Mouse (Mus musculus) cerebellum, adult 11 months (tissue): ENCODE measurements at regions not wholly inside any gene's neighbourhood (a gene's known extent, or its start where the extent isn't known, plus 50 kb on each side); places are given as distances from the start of the nearest gene placed in this dataset.

ENCODE experiments used
- DNase-seq: peaks from one replicate; pipeline ENCODE4 v3.0.0; 2022

GRCm38 (mm10) chr1:193610471-193610870 is 240.4 kb upstream of the Camk1g start:
- no peak for DNase-seq

DNA sequence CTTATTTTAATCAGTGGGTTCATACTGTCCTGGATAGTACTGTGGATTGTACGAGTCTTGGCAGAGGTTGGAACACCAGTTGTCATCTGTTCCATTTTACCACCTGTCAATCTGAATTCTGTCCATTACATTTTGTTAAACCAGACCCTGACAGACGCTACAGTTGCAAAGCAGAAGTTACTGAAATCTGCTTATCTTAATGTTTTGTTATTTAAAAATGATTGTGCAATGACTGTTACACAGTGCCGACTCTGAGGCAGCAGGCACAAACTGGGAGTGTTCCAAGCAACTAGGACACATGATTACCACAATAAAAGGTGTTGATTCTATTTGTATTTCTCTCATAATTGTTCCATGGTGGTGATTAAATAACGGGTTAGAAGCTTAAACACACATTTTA is 229.8 kb upstream of the Camk1g start:
- DNase-seq, result no peak

DNA sequence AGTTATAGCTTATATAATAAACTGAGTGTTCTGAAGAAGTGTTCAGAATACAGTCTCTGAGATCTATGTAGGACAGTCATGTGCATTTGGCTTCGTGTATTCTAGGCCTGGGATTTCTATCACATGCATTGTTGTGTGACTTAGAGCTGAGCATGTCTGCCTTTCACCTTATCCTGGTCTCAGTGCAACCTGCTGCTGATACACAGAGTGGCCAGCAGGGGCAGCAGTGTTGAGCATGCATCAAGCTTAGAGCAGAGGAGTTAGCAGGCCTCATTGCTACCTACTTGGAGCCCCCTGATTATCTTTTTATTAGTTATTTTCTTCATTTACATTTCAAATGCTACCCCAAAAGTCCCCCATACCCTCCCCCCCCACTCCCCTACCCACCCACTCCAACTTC is 229.1 kb upstream of the Camk1g start:
- no peak for DNase-seq

DNA sequence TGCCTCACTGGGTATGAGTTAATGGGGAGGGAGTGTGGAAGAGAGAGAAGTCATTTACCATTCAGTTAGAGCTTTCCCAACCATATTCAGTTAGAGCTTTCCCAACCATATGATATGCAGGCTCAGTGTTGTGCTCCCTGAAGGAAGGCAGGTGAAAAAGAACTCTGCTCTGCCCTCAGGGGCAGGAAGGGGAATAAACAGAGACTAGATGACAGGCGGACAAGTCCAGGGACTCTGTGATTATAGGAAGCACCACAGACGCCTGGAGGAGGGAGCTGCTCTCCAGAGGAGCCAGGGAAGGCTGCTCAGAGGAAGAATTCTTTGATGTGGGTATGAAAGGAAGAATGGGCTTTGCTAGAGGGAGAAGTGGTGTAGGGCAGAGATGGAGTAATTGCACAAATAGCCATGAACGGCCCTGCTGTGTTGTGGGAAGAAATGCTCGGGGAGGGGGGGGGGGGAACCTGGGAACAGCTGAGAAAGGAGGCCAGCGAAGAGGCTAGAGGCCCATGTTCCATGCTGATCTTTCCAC is 220.3 kb upstream of the Camk1g start:
- no peak for DNase-seq

- DNase-seq, result peak; percentile 28
Measured at GRCm38 (mm10) chr1:193588477-193589464, 218.7 kb upstream of the Camk1g start.

DNA sequence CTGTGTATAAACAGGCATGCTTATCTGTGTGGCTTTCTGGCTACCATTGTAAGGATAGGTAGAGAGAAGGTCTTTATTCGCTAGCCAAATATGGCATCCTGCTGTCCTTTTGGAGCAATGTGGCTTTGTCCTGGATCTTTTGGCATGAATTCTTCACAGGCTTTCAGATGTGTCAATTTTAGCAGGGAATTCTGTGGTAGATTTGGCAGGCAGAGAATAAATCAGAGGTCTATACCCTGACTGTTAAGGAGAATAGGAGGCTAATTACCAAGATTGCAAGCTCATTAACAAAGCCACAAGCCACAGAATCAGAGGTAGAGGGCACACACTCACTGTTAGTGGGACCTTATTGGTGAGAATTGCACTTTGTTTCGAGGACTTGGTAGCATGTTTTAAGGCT is 217.2 kb upstream of the Camk1g start:
- DNase-seq, result no peak

DNA sequence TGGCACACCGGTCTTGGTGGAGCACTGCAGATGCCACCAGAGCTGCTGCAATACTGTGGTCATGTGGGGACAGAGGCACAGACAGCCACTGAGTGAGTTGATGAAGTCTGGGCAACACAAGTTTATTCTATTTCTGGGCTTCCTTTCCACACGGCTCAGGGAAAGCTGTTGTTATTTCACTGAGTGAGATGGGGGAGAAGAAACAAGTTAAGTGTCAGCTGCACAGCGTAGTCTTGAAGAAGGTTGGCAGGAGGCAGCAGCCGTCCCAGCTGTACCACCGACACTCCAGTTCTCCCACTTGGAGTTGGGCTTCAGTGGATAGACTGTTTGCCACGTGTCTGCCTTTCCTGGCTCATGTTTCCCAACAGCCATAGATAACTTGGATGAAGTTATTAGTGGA is 216.8 kb upstream of the Camk1g start:
- DNase-seq, result no peak

- DNase-seq, result no peak
Measured at GRCm38 (mm10) chr1:193583791-193584190, 213.7 kb upstream of the Camk1g start.

GRCm38 (mm10) chr1:193580393-193580792 is 210.3 kb upstream of the Camk1g start:
- DNase-seq, result no peak

DNA sequence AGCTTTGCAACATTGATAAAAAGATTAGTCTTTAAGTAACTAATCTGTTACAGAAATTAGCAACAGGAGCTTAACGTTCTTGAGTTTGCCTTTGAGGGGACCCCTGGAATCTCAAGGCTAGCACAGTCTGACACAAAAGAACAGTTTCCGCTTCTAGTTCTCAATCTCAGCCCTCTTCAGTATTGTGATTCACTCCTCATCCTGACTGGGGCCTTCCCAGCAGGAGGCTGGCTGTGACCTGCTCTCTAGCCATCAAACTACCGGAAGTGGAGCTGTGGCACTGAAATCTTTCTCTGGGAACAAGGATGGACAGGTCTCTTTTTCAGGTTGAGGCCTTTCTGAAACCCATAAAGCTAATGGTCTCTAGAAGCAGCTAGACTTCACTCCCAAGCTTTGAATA is 209.6 kb upstream of the Camk1g start:
- no peak for DNase-seq

- no peak for DNase-seq
Measured at GRCm38 (mm10) chr1:193578661-193579175, 208.6 kb upstream of the Camk1g start.

DNA sequence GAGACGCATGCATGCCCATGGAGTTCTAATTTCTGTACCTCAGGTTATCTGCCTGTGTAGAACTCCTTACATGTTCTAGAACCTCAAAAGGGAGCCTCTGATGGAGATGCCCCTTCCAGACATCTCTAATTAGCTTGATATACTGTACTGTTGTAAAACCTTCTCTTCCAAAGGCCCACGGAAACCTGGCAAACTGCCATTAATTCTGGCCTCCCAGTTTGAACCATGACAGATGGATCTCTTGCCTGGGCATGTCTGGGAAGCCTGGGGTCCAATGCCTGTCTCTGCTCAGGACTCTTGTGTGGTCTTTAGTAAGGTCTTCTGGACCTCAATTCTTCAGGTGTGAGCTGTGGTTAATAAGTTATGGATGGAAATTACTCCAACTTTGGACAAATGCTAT is 207.7 kb upstream of the Camk1g start:
- no peak for DNase-seq

- peak; percentile 66 for DNase-seq
Measured at GRCm38 (mm10) chr1:193575986-193576713, 206.1 kb upstream of the Camk1g start.

- no peak for DNase-seq
Measured at GRCm38 (mm10) chr1:193572827-193573226, 202.7 kb upstream of the Camk1g start.

DNA sequence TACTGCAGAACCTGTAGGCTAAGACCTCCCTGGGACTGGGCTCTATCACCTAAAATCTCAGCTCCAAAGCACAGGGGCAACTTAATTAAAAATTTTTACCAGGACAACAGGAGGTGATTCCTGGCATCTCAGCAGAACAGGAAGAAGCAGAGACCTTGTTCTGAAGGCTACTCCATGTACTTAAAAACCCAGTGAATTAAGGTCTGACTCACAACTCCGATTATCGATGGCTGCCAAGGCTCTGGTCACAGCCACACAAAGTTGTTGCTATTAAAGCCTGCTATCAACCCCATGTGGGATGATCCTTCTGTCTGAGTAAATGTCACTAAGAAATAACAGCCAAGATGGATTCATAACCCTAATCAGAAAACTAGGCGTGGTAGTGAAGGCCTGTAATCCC is 202.3 kb upstream of the Camk1g start:
- DNase-seq, result no peak

GRCm38 (mm10) chr1:193571088-193571487 is 201.0 kb upstream of the Camk1g start:
- no peak for DNase-seq

DNA sequence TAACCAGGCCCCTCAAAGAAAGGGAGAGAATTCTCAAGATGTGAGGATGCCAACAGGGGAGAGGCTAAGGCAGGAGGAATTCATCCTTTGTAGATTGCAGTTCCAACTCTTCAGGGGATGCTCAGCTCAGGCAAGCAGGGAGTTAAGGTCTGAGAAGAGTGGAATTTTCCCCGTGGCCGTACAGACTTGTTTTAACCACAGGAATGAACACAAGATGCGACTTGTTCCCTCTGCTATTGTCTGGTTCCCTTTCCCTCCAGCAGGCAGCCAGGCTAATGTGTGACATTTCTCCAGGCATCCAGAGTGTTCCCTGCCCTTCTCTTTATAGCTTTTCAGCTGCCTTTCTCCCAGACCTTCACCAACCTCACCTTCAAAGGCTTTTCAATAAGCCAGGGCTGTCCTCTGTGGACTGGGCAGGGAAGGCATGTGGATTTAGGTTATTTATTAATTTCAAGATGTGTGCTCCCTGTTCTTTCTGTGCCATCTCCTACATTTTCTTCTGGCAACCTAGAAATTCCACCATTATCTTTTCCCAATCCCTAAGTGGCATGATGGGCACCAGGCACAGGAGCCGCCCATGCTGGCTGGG is 198.6 kb upstream of the Camk1g start:
- no peak for DNase-seq

DNA sequence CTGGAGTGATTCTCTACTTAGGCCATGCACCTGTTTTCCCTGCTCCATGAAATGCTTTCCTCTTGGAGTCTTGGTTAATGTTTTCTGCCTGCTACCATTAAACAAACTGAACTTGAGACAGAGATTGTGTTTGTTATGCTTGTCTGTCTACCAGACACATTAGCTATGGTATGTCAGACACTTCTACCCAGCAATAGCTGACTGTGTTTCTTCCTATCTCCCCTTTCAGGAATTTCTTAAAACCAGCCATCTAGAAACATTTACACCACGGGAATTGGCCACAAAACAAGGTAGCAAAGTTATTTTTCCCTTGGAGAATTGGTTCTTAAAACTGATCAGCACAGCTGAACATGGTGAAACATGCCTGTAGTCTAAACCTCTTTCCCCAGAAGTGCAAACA is 197.1 kb upstream of the Camk1g start:
- no peak for DNase-seq

- no peak for DNase-seq
Measured at GRCm38 (mm10) chr1:193564225-193564624, 194.1 kb upstream of the Camk1g start.

GRCm38 (mm10) chr1:193562242-193562641 is 192.1 kb upstream of the Camk1g start:
- DNase-seq, result no peak

- no peak for DNase-seq
Measured at GRCm38 (mm10) chr1:193558122-193558521, 188.0 kb upstream of the Camk1g start.

DNA sequence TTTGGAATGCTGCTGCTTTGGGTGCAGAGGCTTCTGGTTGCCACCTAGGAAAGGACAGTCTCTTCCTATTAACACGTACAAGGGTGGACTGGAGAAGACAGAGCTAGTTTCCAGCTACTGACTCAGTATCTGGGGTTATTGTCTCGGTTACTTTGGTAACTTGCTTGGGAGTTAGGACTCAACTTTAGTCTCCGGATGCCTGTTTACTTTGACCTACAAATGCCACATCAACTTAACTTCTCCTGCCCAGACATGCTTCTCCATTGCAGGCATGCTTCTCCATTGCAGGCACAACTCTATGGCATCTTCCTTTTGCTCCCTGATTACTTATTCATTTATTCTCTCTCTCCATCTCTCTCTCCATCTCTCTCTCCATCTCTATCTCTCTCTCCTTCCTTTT is 184.6 kb upstream of the Camk1g start:
- no peak for DNase-seq

GRCm38 (mm10) chr1:193552348-193552747 is 182.2 kb upstream of the Camk1g start:
- DNase-seq, result no peak
